Mouse (Mus musculus): ENCODE measurements around the gene Susd3.

Gene Susd3

DNA sequence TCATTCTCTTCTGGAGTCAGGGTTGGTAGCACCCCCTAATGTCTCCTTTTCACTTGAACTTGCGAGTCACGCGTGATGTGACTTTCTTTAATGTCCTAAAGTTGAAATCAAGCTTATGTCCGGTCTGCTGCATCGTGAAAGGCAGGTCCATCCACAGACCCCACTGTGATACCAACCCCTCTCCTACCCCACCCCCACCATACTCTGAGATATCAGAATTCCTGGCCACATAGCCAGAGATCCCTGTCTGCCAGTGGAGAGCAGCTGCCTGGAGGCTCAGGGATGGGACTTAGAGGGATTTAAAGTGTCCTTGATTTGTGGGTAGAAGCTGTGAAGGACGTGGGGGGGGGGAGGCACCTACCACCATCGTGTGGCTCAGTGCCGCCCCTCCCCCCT, at the start of gene Susd3:
Susd3 (minus strand) TSS at position 240 of the 396 bp plus-strand sequence.
- DNase-seq (ENCODE audit: low spot score in 2 of 2), result no peak

DNA sequence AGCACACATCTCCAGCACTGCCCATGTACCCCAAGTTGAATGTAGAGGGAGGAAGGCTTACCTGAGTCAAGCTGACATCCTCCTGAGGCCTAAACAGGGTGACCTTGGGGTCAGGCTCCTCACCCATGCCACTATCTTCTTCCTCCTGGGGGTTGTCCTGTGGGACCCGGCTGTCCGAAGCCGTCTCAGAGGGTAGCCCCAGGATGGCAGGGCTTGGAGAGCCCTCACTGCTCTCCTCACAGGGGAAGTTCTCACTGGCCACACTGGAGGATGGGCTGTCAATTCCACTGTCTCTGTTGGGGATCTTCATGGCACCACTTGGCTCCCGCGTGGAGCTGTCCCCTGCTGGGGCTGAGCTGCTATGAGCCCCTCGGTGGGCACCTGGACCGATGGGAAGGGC, 47.8 kb upstream of the Susd3 start:
- no peak for DNase-seq (ENCODE audit: low spot score in 2 of 2)

DNA sequence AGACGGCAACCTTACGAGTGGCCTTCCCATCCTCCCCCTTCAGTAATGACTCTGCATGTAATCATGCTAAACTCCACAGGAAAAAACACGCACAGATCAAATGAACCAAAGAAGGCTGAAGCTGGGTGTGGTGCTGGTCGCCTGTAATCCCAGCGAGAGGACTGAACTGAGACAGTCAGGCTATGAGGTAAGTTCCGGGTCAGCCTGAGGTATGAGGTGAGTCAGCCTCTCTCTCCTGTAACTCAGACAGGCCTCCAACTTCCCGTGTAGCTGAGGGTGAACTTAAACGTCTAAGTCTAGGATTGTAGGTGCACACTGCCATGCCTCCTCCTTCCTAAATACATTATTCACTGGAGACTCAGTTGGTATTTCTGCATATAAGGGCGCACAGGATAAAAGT, 45.6 kb upstream of the Susd3 start:
- DNase-seq (ENCODE audit: low spot score in 2 of 2), result no peak

DNA sequence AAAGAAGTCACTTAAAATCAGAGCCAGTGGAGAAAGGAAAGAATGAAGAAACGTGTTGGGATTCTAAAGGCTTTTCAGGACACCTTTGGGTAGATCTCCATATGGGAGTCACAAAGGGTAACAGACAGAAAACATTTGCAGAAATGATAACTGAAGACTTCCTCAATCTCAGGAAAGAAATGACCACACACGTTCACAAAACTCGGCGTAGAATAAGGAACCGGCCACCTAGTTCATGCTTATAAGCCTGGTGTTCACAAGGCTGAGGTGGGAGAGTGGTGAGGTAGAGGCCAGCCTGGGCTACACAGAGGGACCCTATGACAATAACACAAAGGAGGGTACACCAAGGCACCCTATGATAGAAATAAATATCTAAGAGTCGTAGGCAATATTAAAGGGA, 43.4 kb upstream of the Susd3 start:
- no peak for DNase-seq (ENCODE audit: low spot score in 2 of 2)

DNA sequence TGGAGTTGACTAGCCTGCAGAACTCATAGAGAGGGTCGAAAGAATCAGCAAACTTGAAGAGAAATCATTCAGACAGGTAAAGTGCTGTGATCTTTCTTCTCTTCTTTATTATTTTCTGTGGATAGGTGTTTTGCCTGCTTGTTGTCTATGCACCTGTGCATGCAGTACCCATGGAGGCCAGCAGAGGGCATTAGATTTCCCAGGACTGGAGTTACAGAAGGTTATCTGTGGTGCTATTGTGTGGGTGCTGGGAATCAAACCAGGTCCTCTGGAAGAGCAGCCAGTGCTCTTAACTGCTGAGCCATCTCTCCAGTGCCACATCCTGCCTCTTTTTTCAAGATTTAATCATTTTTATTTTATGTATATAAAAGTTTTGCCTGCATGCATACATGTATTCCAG, 42.9 kb upstream of the Susd3 start:
- no peak for DNase-seq (ENCODE audit: low spot score in 2 of 2)

DNA sequence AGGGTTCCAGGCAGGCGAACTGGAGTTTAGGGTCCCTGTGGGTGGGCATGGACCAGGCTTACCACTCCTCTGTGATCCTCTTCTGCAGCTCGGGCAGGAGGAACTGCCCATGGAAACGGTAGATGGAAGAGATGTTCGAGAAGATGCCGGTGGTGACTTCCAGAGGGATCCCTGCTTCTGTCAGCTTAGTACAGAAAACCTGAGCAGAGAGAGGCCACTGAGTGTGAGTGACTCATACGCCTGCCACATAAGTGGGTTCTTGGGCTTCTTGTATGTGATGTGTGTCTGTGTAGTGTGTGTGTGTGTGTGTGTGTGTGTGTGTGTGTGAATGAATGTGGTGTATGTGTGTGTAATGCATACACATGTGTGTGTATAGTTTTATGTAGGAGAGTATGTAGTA, 38.7 kb upstream of the Susd3 start:
- DNase-seq (ENCODE audit: low spot score in 2 of 2), result no peak

DNA sequence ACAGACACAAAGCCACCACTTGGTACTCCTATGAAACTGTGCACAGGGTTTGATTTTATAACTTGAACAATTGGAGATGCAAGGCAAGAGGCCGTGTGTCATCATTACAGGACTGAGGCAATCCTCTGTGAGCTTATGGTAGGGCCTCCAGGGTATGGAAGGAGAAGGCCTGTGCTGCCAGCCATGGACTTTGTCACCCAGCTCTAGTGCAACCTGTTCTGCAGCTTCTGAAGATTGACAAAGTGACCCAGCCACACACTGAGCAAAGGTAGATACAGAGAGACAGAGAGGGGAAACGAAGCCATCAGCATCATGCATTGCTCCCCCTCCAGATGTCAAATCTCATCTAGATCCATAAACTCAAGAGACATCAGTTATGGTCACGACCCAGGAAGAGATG, 38.2 kb upstream of the Susd3 start:
- no peak for DNase-seq (ENCODE audit: low spot score in 2 of 2)

DNA sequence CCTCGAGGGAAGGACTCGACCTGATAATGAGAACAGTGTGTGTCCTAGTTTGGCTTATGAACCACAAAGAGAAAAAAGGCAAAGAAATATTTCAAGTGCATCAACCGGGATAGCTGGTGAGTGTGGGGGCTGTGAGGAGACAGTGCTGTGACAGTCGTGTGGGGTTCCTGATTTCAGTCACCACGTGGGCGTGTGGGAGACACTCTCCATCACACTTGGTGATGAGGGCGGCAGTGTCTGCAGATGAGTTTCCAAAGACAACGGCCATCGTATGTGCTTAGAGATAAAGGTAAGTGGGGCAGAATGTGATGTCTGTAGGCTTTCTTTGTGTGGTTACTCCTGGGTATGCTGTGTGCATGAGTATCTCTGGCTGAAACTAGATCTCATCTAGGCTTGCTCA, 35.2 kb upstream of the Susd3 start:
- no peak for DNase-seq (ENCODE audit: low spot score in 2 of 2)

DNA sequence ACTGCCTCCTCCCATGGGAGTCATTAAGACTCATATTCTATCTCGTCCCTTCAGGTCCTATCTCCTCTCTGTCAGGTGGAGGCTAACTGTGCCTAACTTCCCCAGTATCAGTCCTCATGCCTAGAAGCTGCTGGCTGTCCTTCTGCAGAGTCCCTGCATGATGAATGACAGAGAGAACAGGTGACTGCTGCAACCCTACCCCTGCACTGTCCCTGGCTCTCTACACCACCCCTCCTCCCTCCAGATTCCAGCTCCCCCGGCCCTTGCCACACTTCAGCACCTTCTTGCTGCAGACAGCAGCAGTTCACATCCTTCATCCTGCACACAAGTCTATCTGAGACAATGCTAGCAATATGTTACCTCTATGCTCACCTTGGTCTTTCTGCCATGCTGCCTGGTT, 33.7 kb upstream of the Susd3 start:
- no peak for DNase-seq (ENCODE audit: low spot score in 2 of 2)

DNA sequence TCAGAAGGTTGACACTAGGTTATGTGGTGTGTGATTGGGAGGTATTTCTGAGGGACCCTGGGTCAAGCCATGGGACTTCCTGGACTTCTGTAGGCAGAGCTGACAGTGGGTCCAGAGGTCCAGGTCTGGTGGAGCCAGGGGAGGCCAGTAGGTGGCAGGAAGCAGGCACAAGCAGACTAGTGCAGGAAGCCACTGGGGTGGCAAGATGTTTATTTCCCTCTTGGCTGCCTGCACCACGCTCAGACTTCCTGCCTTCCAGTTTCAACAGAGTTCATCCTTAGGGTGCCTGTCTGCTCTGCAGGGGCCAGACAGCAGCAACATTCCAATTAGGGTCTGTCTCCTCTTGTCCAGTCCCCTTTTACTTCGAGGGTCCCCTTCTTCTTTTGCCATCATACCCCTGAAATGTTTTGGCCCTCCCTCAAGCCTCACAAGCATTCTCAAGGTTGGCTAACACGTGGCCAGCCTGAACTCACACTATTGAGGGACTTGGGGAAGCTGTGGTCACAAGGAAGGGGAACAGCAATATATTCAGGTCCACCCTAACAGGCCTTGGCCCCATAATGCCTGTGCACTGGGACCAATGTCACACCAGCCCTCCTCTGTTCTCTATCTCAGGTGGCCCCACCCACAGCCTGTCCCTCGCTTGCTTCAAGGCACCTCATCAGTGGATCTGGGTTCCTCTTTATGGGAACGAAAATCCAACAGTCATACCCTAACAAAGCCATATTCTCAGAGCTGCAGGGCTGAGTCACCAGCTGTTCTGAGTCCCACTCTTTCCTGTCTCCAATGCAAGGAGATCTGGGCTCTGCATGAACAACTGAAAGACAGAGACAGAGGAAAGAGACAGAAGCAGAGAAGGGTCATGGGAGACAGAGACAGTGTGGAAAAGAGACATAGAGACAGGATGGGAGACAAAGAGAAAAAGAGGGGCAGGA, 23.6 kb upstream of the Susd3 start:
- DNase-seq (ENCODE audit: low spot score in 2 of 2), result no peak

DNA sequence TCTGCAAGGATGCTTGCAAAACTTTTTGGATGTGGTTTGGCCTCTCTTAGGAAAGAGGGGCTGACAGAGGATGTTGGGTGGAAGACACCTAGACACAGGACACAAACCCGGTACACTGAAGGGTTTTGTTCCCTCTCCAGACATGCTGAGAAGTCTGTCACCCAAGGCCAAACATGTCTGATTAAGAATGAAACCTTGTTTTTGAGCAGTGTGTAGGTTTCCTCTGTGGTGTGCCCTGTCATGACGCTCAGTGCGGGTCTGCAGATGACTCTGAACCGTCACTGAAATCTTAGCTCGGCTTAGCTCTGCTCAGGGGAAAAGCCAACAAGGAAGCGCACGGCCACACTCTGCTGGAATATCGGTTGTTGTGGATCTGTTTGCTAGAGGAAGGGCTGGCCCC, 22.0 kb upstream of the Susd3 start:
- DNase-seq (ENCODE audit: low spot score in 2 of 2), result no peak

DNA sequence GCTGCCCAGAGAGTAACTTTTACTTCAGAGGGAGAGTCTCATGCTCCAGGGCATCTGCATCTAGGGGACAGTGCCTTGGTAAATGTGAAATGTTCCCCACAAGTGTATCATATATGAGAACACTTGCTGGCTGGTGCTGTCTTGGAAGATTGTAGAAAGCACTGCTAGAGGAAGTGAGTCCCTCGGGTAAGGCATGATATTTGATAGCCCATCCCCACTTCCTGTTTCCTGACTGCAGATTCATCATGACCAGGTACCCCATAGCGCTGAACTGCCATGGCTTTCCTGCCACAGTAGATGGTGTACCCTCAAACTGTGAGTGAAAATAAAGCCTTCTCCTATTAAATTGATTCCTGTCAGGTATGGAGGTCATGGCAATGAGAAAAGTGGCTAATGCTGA, 19.1 kb upstream of the Susd3 start:
- DNase-seq (ENCODE audit: low spot score in 2 of 2), result no peak

DNA sequence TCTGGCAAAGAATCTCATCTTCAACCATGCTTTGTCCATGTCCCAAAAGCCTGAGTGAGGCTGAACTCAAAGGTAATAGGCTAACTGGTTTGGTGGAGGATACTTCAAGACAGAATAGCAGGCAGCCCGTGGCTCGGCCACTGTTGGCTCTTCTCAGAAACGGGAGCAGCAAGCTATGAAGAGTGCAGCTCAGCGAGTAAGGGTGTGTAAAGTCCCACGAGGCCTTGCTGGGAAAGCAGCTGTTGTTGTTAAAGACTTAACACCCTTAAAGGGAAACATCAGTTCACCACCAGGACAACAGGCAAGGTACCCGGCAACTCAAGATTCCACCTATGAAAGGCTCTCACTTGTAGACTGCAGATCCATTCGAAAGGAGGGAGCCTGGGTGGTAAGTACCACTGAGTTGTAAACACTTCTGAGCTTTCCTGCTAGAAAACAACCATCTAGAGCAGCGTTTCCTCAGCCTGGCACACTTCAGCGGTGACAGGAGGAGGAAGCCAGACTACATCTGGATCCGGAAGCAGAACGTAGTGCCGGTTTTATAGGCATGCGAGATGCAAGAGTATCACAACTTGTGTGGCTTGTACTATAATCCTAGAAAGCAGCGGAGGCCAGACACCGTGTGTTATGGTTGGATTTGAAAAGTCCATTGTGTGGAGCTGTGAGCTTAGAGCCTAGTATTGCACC, 11.7 kb upstream of the Susd3 start:
- DNase-seq (ENCODE audit: low spot score in 2 of 2), result no peak

DNA sequence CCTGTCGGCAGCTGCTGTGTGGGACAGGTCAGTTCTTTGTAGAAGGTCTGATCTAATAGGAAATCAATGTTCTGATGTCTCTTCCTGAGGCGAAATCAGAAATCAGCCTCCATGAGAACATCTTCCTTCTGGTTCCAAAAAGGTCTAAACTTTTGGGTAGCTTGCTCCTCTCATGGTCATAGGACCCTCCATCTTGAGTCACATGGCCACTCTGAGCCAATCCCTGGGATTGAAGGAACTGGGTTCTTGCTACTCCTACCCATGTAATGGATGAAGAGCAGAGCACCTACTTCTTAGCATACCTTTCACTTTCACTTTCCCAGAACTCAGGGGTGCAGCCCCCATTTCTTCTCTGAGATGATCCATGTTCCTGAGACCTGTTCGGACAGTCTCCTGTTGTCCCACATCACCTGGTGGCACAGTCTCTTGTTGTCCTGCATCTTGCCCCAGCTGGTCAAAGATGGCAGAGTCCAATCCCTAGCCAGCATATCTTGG, 9.4 kb upstream of the Susd3 start:
- no peak for DNase-seq (ENCODE audit: low spot score in 2 of 2)

DNA sequence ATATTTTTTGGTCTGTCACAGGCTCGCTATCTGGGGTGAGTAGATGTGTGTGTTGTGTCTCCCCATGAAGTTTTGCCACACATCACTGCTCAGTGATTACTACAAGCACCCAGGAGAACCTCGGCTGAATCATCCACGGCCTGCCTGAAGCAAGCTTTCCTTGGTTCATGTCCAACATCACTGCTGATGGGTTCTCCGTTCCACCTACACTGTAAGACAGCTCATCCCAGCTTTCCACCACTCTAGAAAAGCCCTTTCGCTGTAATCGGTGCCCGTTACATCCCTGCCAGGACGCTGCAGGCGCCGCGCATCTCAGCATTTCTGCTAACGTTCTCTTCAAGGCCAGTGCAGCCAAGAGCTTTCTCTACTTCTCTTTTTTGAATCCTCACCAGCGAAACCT, 4.2 kb upstream of the Susd3 start:
- no peak for DNase-seq (ENCODE audit: low spot score in 2 of 2)

DNA sequence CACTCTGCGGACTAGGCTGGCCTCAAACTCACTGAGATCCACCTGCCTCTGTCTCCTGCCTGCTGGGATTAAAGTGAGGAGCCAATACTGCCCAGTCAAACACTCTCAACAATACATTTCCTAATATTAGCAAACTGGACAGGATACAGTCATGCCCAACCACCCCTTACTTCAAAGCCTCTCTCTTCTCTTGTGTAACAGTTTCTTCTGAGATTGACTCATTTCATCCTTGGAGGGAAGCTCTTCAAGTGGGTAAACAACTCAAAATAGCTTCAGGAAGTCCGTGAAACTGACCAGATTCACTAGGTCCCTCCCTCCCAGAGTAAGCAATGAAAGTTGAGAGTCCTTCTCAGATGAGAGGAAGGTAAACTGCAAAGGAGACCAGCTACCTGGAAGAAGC, 3.6 kb upstream of the Susd3 start:
- no peak for DNase-seq (ENCODE audit: low spot score in 2 of 2)

DNA sequence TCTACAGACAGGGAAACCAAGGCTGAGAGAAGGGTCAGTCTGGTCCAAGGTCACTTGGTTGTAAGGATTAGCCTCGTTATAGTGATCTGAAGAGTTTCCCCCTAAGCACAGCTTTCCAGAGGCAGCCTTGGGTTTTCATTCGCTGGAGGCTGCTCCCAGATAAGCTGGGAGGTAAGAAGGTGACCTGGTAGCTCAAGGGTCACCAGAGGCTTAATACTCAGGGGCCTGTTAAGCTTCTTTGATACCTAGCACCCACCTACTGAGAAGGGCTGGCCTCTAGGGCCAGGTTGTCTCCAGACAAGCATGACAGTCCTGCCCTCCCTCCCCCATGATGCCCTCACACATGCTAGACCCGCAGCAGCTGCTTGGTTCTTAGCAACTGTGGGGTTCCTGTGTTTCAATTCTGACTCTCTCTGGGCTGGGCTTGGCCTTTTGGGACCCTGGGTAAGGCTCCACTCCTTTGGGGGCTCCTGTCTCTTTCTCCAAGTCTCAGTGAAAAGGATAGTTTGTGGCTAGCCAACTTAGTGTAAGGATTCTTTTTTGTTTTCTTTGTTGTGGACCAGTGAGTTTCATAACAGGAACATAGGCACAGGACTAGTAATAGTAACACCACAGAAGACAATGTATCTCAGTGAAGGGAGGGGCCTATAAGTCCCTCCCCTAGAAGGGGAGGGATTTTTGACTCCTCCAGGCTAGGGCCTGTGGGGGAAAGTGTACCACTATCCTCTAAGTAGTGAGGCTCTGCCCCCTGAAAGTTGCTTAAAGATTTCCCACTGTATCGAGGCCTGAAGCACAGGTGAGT, 2.4 kb upstream of the Susd3 start:
- no peak for DNase-seq (ENCODE audit: low spot score in 2 of 2)

DNA sequence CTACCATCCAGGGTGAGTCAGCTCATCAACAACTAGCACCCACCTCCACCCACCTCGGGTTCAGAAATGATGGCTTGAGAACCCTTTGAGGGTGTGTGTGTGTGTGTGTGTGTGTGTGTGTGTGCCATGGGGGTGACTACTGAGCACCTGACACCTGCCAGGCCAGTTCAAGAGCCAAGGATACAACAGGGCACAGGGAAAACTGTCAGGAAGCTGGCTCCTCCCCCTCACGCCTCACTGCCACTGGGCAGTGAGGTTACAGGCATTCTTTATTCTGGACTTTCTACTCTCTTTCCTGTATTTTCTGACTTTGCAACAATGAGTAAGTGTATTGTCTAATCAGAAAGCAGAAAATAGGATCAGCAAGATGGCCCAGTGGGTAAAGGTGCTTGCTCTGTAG, 1.1 kb upstream of the Susd3 start:
- DNase-seq (ENCODE audit: low spot score in 2 of 2), result no peak

DNA sequence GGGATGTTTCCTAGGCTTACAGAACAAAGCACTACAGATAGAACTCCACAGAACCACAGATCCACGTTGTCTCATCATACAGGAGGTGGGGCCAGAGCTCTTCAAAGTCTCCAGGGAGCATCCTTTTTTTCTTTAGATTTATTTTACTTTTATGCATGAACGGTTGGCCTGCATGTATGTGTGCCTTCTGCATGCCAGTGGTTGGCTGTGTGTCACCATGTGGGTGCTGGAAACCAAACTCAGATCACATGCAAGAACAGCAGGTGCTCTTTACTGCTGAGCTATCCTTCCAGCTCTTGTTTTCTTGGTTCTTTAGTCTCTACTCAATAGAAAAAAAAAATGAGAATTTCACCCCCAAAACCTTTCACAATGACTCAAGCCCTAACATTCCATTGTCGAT, 417 bp upstream of the Susd3 start:
- no peak for DNase-seq (ENCODE audit: low spot score in 2 of 2)

DNA sequence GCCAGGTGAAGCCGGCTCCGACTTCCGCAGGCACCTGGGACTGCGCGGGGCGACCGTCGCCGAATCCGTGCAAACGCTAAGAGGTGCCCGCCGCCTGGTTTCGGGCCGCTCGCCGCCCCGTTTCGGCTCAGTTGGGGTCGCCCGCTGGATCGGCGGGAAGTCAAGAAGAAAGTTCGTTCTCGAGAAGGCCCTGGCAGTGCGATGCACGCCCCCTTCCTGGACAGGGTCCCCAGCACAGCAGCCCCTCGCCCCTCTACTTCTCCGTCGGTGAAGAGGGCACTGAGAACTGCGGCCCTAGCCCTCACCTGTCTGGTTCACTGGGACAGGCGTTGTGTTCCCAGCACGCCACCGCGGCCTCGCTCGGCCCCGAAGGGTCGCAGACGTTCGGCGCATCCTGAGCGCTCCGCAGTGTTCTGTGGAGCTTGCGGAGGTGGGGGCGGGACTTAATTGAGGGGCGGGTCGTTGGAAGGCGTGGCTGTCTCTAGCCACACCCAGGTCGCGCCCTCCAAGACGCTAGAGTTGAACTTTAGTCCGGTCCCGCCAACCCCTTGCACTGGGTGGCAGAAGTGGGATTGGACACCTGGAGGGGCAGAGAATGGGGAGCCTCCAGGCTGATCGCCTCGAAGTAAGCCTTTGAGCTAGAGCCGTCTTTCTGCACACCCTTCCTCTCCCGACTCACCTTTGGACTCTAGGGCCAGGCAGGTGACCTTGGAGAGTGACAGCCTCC, 603 bp downstream of the Susd3 start:
- no peak for DNase-seq (ENCODE audit: low spot score in 2 of 2)

DNA sequence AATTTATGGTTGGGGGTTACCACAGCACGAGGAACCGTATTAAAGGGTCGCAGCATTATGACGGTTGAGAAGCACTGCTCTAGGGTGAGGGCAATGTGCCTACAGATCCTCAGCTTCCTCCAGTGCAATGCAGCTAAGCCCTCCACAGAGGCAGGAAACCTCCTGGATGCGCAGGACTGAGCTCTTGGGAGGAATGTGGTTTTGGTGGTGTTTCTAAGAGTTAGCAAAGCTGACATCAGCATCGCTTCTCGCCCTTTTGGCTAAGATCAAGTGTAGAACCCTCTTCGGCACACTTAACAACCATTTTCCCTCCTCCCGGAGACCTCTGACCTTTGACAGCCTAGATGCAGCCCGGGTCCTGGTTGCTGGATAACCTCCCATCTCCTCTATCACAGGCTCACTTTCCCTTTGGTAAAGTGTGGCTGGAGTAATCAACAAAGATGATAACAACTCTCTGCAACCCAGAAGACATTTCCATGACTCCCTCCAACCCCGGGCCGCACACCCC, 1.2 kb downstream of the Susd3 start:
- DNase-seq (ENCODE audit: low spot score in 2 of 2), result no peak

All from urinary bladder, postnatal 4 days (tissue).